Mouse (Mus musculus) stomach, embryonic 15.5 days (tissue): ENCODE measurements around the gene Hpd. TPM values are rescaled to one million over a fixed set of nuclear protein-coding genes. Genes with fewer than 3 reads are reported as not detected.

ENCODE experiments used
- ATAC-seq: fragments of 200-750 bp; cut with Nextera tagmentation; 2 replicates; pipeline ENCODE4 v1.8.0; 2017; ENCODE audit warnings: low read depth, moderate number of reproducible peaks, moderate TSS enrichment; ENCODE audit not compliant: insufficient read depth, low FRiP score
- H3K27ac ChIP-seq: fragments of 300-500 bp; sonication (generic); 2 replicates; pipeline ENCODE4 v1.5.1; 2015; ENCODE audit warnings: mild to moderate bottlenecking, inconsistent platforms
- H3K27me3 ChIP-seq: fragments of 300-500 bp; sonication (generic); replicated peaks from 2 replicates; pipeline ENCODE4 v1.6.1; 2015; ENCODE audit warnings: inconsistent platforms
- H3K36me3 ChIP-seq: fragments of 300-500 bp; sonication (generic); 2 replicates; pipeline ENCODE4 v1.6.1; 2015; ENCODE audit warnings: inconsistent platforms
- H3K4me1 ChIP-seq: fragments of 300-500 bp; sonication (generic); 2 replicates; pipeline ENCODE4 v1.6.1; 2015; ENCODE audit warnings: inconsistent platforms
- H3K4me2 ChIP-seq: fragments of 300-500 bp; sonication (generic); 2 replicates; pipeline ENCODE4 v1.6.1; 2015; ENCODE audit warnings: mild to moderate bottlenecking, inconsistent platforms
- H3K4me3 ChIP-seq: fragments of 300-500 bp; sonication (generic); replicated peaks from 2 replicates; pipeline ENCODE4 v1.5.1; 2015; ENCODE audit warnings: inconsistent platforms
- H3K9ac ChIP-seq: fragments of 300-500 bp; sonication (generic); 2 replicates; pipeline ENCODE4 v1.6.1; 2015; ENCODE audit warnings: inconsistent platforms
- H3K9me3 ChIP-seq: fragments of 300-500 bp; sonication (generic); 2 replicates; pipeline ENCODE4 v1.6.1; 2016; ENCODE audit warnings: inconsistent platforms
- WGBS: fragments of 180-500 bp; shearing (Covaris S2); methylation state at CpG from one replicate; pipeline ENCODE4 v1.1.7; 2015; 5-methylcytosine and 5-hydroxymethylcytosine counted together
- polyA plus RNA-seq: library from polyadenylated mRNA; unstranded; fragments of >200 nt; fragmentation: Nextera tagmentation; extraction: Ambion mirVana; gene quantifications from 2 replicates; pipeline ENCODE4 v1.2.1, GENCODE M21; 2015

Hpd gene
- polyA plus RNA-seq, 1 experiment from 2014 or later = 5.3 TPM

DNA sequence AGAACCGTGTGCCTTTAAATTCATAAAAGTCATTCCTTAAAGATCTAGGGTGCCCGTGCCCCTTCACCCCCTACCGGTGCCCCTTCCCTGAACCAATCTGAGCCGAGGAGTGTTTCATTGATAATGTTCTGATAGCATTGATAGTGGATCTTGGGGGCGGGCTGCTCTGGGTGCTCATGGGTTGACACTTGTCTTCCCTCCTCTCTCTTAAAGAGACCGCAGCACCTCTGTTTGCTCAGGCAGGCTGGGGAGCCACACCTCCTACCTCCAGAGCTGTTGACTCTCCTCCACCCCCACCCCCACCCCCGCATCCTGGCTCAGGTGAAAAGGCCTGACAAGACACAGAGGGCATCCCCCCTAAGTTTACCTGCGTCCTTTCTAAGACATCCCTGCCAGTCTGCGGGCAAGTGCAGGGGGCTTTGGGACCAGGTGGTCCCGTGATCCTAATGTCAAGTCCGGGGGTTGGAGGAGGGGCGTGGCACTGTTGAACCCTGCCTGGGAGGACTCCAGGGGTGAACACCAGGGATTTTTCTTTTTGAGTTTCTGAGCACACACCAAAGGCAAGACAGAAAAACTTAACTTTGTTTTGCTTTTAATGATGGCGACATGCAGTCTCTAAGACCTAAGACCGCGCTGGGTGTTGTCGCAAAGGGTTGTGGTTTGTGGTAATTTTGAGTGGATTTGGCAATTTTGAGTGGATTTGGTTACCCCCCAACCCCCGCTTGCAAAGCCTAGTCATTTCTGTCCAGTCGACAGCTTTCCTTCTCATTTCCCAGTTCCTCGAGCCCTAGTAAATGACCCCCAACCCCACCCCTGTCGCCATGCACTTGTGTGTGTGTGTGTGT, 37.6 kb downstream of the Hpd start:
- H3K9me3 ChIP-seq = no peaks in the 10 kb centered on the region
- H3K4me3 ChIP-seq = peak overlapping the region; percentile 90
- H3K9ac ChIP-seq = no peak overlapping the region
- peaks cover 40% of the 10 kb centered on the region for H3K4me1 ChIP-seq
- no peak overlapping the region for H3K27ac ChIP-seq
- no peak for ATAC-seq
- 30% methylated on average over 20 of the region's 20 CpGs for WGBS
- peaks cover 24% of the 10 kb centered on the region for H3K36me3 ChIP-seq
- H3K4me2 ChIP-seq = peak overlapping the region; percentile 90
- H3K27me3 ChIP-seq = no peaks in the 10 kb centered on the region

DNA sequence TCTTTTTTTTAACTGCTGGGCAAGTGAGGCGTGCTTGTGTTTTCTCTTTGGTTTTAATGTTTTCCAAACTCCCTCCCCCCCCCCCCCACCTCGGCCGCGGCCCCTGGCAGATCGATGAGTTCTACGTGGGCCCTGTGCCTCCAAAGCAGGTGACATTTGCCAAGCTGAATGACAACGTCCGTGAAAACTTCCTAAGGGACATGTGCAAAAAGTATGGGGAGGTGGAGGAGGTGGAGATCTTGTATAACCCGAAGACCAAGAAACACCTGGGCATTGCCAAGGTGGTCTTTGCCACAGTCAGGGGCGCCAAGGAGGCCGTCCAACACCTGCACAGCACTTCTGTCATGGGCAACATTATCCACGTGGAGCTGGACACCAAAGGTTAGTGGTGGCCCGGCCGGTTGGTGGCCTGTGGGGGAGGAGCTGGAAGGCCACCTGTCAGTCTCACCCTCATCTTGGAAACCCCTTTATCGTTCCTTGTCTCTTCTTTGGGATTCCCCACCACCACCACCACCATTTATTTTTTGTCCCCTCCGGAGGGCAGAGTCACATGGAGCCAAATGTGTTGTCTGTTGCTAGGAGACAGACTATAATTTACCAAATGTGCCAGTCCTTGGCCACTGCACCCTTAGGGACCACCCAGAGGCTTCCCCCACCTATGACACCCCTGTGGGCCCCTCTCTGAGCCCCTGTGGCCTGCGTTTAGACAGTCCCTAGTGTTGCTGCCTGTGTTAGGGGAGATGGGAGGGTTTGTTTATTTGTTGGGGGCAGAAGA, 38.4 kb downstream of the Hpd start:
- peak overlapping the region; percentile 100; the same call in 1 of the 2 replicates for H3K27ac ChIP-seq
- 6% methylated on average over 17 of the region's 17 CpGs for WGBS
- no peaks in the 10 kb centered on the region for H3K9me3 ChIP-seq
- H3K9ac ChIP-seq = no peak overlapping the region; the same call in 1 of the 2 replicates
- peak overlapping the region; percentile 90 for H3K4me3 ChIP-seq
- H3K4me1 ChIP-seq = peaks cover 33% of the 10 kb centered on the region
- no peak for ATAC-seq
- H3K27me3 ChIP-seq = no peaks in the 10 kb centered on the region
- peak overlapping the region; percentile 90 for H3K4me2 ChIP-seq
- peaks cover 24% of the 10 kb centered on the region for H3K36me3 ChIP-seq

DNA sequence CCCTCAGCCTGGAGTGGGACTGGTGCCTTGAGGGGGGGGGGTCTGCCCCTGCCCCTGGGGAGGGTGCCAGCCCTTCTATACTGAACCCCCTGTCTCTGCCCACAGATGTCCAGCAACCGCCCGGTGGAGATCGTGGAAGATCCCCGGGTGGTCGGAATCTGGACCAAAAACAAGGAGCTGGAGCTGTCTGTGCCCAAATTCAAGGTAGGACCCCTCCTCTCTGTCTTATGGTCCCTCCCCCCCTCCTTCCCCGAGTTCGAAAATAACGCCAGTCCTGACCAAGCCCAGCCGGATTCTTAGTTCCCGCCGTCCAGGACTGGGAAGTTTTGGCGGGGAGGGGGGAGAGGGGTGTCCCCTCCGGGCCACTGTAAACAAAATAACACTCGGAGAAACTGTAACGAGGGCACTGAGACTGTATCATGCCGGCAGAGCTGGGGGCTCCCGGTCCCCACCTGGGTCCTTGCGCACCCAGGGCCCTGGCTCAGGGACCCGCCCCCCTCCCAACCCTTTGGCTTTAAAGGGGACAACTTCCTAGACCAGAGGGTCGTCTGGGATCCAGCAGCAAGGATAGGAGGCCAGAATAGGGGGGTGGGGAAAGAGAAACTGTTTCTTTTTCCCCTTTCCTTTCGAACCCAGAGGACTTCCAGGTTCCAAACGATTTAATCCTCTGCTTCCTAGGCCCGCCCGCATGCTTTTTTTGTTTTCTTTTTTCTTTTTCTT, 39.1 kb downstream of the Hpd start:
- WGBS = 1% methylated on average over 21 of the region's 24 CpGs
- Histone ChIP-seq H3K9me3 (no peaks in the 10 kb centered on the region), H3K4me1 (peaks cover 25% of the 10 kb centered on the region), H3K9ac (peak overlapping the region; percentile 98), H3K4me2 (peak overlapping the region; percentile 90), H3K36me3 (peaks cover 18% of the 10 kb centered on the region), H3K4me3 (peak overlapping the region; percentile 90), H3K27ac (peak overlapping the region; percentile 100), H3K27me3 (no peaks in the 10 kb centered on the region)
- no peak for ATAC-seq

DNA sequence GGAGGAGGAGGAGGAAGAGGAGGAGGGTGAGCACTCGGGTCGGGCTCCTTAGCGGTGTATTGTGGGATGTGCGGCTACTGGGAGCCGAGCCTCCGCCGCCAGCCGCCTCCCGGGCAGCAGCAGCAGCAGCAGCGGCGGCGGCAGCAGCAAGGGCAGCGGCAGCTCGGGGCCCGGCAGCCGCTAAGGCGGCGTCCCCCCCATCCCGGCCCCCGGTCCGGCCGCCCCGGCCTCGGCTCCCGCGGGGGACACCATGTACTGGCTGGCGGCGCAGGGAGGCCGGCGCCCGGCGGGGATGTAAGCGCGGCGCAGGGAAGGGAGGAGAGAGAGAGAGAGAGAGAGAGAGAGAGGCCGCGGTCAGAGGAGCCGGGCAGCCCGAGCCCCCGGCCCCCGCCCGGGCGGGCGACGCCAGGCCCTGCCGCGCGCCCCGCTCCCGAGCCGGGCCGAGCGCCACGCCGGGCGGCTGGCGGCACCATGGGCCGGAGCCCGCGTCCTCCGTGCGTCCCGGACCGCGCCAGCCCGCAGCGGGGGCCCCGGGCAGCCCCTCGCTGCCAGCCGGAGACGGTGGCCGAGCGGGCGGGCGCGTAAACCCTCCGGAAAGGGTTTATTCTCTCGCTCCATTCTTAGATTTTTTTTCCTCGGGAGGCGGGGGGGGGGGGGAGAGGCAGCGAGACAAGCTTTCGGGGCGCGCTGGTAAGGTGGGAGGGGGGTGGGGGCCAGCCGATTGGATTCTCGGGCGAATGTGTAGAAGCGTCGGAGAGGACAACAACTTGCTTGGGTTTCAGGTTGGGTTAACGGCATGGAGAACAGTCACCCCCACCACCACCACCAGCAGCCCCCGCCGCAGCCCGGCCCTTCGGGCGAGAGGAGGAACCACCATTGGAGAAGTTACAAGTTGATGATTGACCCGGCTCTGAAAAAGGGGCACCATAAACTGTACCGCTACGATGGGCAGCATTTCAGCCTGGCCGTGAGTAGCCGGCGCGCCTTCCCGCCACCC, 40.1 kb downstream of the Hpd start, which contains the start of gene Setd1b:
TSS of gene Setd1b (plus strand) at position 33 of the 997 bp plus-strand sequence.
- Histone ChIP-seq H3K27ac (peak within 1 kb of the TSS; percentile 100), H3K9me3 (no peaks in the 10 kb centered on the region), H3K9ac (peak within 1 kb of the TSS; percentile 98), H3K36me3 (peaks cover 11% of the 10 kb centered on the region), H3K27me3 (no peaks in the 10 kb centered on the region), H3K4me2 (peak within 1 kb of the TSS; percentile 90), H3K4me3 (peak within 1 kb of the TSS; percentile 90), H3K4me1 (peaks cover 27% of the 10 kb centered on the region)
- under 1% methylated on average over 84 of the region's 103 CpGs for WGBS
- ATAC-seq = 0 out of 2 replicates have a peak, but pooled peaks have one; percentile 19

DNA sequence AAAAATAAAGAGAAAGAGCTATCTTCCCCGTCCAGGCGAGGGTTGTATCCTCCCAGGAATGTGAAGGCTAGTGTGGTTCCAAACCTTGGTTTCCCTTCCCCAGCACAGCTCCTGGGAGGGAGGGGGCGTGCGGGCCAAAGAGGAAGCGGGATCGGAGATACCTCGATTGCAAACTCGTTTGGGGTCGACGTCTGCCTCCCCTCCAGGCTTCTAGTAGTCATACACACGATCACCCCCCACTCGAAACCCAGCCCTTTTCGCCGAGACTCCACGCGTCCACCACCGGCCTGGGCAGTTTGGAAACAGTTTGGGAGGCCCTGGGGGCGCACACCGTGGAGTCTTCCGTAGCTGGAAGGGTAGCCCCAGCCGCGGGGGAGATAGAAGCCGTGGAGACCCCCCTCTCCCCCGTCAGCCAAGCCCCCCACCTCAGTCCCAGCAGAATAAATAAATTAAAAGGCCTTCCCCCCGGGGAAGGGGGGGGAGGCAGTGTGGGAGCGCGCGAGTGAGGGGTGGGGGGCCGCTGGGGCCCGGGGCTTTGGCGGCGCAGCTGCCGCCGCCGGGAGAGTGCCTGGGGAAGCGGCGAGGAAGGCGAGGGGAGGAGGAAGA, 40.9 kb downstream of the Hpd start:
- Histone ChIP-seq H3K9ac (peak overlapping the region; percentile 98), H3K9me3 (no peaks in the 10 kb centered on the region), H3K27ac (peak overlapping the region; percentile 100), H3K4me3 (peak overlapping the region; percentile 90), H3K36me3 (peaks cover 3% of the 10 kb centered on the region; the same call in 1 of the 2 replicates), H3K4me2 (peak overlapping the region; percentile 90), H3K27me3 (no peaks in the 10 kb centered on the region), H3K4me1 (peaks cover 35% of the 10 kb centered on the region)
- WGBS = under 1% methylated on average over 35 of the region's 38 CpGs
- no peak for ATAC-seq

DNA sequence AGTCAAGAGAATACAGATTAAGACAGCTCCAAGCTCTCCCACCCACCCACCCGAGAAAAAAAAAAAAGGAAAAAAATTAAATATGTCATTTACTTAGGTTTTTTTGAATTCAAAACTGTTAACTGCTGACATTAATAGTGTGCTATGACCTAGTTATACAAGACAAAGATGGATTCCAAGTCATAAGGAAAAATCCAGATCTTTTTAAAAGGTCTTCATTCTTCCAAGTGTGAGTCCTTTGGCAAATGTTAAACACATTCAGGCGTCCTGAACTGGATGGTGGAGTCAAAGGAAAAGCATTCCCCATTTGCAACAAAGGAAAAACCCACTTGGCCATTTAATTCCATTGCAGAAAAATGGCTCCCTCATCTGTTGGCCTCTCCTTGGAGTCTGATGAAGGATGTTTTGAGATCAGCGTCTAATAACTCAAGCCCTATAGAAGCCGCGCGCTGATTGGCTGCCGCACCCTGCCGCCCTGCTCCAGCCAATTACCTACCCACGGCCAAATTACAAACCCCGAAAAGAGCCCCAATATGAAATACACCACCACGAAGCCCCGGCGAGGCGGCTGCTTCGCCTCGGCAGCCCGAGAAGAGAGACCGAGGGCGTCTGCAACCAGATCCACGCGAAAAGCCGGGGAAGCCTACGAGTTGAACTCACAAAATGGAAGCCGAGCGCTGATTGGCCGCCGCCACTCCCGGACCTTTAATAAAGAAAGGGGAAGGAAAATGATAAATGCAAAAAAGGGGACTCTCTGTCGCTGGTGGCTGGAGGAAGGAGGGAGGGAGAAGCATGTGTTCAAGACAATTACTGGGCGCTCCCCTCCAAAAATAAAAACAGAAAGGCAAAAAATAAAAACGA, 41.6 kb downstream of the Hpd start:
- under 1% methylated on average over 31 of the region's 31 CpGs for WGBS
- Histone ChIP-seq H3K4me3 (peak overlapping the region; percentile 90), H3K9ac (peak overlapping the region; percentile 98), H3K4me2 (peak overlapping the region; percentile 90), H3K27me3 (no peaks in the 10 kb centered on the region), H3K36me3 (no peaks in the 10 kb centered on the region), H3K4me1 (peaks cover 39% of the 10 kb centered on the region), H3K9me3 (no peaks in the 10 kb centered on the region), H3K27ac (peak overlapping the region; percentile 100)
- ATAC-seq = peak; percentile 16; the same call in 1 of the 2 replicates

DNA sequence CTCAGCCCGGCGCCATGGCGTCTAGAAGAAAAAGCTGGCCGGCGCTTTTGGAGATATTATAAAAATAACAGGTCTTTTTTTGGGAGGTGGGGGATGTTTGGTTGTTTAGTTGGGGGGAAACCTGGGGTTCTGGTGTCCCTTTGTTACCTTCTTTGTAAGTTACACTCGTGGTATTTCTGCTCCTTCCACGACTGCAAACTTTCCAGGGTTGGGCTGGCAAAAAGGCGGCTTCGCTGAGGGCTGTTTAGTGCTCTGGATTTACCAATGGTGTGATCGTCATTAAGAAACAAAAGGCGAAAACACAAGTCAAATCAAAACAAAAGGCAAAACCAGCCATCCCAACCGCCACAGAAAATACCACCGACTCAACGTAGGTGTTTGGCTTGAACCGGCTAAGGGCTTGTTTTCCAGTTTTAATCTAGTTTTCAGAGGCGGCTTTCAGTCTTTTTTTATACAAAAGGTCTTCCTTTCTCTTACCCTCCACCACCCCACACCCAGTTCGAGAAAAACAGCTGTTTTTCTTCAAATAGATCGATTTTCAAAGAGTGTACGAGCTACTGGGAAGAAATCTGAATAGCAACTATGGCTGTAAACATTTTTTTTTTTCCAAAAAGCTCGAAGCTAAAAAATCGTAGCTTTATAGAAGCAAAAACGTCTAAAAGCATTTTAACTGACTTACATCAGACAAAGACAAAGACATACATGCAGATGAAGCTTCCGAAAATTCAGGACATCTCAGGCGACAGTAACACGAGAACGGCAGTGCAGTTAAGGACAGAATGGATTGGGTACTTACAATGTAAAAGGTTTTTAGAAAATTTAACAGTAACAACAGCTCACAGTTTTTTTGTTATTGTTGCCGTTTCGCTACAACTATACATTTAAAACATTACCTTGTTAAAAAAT, 42.6 kb downstream of the Hpd start:
- WGBS = under 1% methylated on average over 28 of the region's 28 CpGs
- Histone ChIP-seq H3K4me3 (peak overlapping the region; percentile 60), H3K9ac (peak overlapping the region; percentile 88), H3K4me1 (peaks cover 39% of the 10 kb centered on the region), H3K27ac (peak overlapping the region; percentile 100), H3K4me2 (peak overlapping the region; percentile 87), H3K36me3 (no peaks in the 10 kb centered on the region), H3K27me3 (no peaks in the 10 kb centered on the region), H3K9me3 (no peaks in the 10 kb centered on the region)
- no peak for ATAC-seq

DNA sequence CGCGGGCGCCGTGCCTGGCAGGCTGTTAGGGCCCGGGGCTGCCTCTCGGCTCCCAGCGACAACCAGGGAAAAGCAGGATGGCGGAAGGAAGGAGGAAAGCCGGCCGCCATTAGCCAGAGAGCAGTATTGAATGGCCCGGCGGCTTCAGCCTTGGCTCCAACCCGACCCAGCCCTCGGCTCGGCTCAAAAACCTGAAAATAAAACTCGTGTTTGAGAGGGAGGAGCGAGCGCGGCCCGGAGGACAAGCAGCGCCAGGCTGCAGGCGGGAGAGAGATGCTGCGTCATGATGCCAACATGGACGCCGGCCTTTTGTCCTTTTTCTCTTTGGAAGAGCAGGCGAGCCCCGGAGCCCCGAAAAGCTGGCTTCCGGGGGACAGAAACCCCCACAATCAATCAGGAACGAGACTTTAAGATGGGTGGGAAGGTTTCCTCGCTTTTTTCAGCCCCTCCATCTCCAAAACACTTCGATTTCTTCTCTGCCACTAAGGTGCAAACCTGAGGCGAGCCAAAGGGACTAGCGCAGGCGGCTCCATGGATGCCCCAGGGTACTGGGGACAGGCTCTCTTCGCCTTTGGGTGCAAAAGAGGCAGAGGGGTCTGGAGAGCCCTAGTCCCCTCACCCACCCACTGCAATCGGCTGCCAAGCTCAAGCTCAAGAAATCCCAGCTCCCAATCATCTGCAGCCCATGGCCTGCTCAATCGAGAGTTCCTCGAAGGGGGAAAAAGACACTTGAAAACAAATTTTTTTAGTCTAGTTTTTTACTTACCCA, 43.4 kb downstream of the Hpd start:
- peak overlapping the region; percentile 88 for H3K9ac ChIP-seq
- ATAC-seq = no peak
- H3K27me3 ChIP-seq = no peaks in the 10 kb centered on the region
- WGBS = 1% methylated on average over 39 of the region's 39 CpGs
- H3K9me3 ChIP-seq = no peaks in the 10 kb centered on the region
- peak overlapping the region; percentile 100 for H3K27ac ChIP-seq
- peaks cover 39% of the 10 kb centered on the region for H3K4me1 ChIP-seq
- H3K36me3 ChIP-seq = no peaks in the 10 kb centered on the region
- peak overlapping the region; percentile 60 for H3K4me3 ChIP-seq
- H3K4me2 ChIP-seq = peak overlapping the region; percentile 87
